Mouse (Mus musculus) liver, embryonic 14.5 days (tissue): ENCODE measurements around the gene Trio. TPM values are rescaled to one million over a fixed set of nuclear protein-coding genes. Genes with fewer than 3 reads are reported as not detected.

Experiments used
- ATAC-seq: fragments of 200-750 bp; cut with Nextera tagmentation; 2 replicates; pipeline ENCODE4 v1.8.0; 2017; ENCODE audit warnings: moderate number of reproducible peaks, mild to moderate bottlenecking, moderate library complexity; ENCODE audit not compliant: insufficient read depth
- DNase-seq, 3 experiments: peaks; one replicate each; pipeline ENCODE4 v3.0.0-alpha.2; 2012 to 2013; ENCODE audit warnings: low read depth in 3 of 3, low spot score in 3 of 3
- H3K27ac ChIP-seq: fragments of 300-500 bp; sonication (generic); 2 replicates; pipeline ENCODE4 v1.5.1; 2014; ENCODE audit warnings: moderate library complexity, mild to moderate bottlenecking, control low read depth, inconsistent platforms
- H3K27me3 ChIP-seq: fragments of 300-500 bp; sonication (generic); 2 replicates; pipeline ENCODE4 v1.6.1; 2014; ENCODE audit warnings: mild to moderate bottlenecking, low read length, moderate library complexity; ENCODE audit not compliant: control insufficient read depth, insufficient read depth
- H3K36me3 ChIP-seq: fragments of 300-500 bp; sonication (generic); replicated peaks from 2 replicates; pipeline ENCODE4 v1.6.1; 2014; ENCODE audit warnings: low read depth; ENCODE audit not compliant: control insufficient read depth, insufficient read depth
- H3K4me1 ChIP-seq, 2 experiments: fragments of 200-500 bp in 1 of 2; fragments of 300-500 bp in 1 of 2; sonication (generic) in 1 of 2; replicated peaks; 2 replicates each; pipeline ENCODE4 v1.6.1; 2012 to 2014; ENCODE audit warnings: antibody characterized with exemption in 1 of 2, inconsistent platforms in 1 of 2, low read length in 1 of 2; ENCODE audit not compliant: control insufficient read depth in 2 of 2, insufficient read depth in 2 of 2
- H3K4me2 ChIP-seq: fragments of 300-500 bp; sonication (generic); 2 replicates; pipeline ENCODE4 v1.6.1; 2014; ENCODE audit warnings: low read depth, mild to moderate bottlenecking, control low read depth, moderate library complexity
- H3K4me3 ChIP-seq, 2 experiments: fragments of 200-500 bp in 1 of 2; fragments of 300-500 bp in 1 of 2; sonication (generic) in 1 of 2; 2 replicates each; pipeline ENCODE4 v1.5.1; 2012 to 2014; ENCODE audit warnings: low read depth in 2 of 2, low read length in 2 of 2, mild to moderate bottlenecking in 2 of 2, control low read depth in 1 of 2, inconsistent platforms in 1 of 2, moderate library complexity in 1 of 2; ENCODE audit not compliant: insufficient read depth in 1 of 2
- H3K9ac ChIP-seq: fragments of 300-500 bp; sonication (generic); replicated peaks from 2 replicates; pipeline ENCODE4 v1.6.1; 2014; ENCODE audit warnings: mild to moderate bottlenecking, control low read depth, moderate library complexity
- H3K9me3 ChIP-seq: fragments of 300-500 bp; sonication (generic); 2 replicates; pipeline ENCODE4 v1.6.1; 2016; ENCODE audit warnings: low read length, mixed read lengths; ENCODE audit not compliant: control insufficient read depth
- CTCF ChIP-seq: IDR thresholded peaks from 2 replicates; pipeline ENCODE4 v1.5.1; 2016; ENCODE audit warnings: antibody characterized with exemption, low read depth, control low read depth
- EP300 ChIP-seq: IDR thresholded peaks from 2 replicates; pipeline ENCODE4 v1.6.1; 2016; ENCODE audit warnings: antibody characterized with exemption, low read depth
- WGBS: fragments of 180-500 bp; shearing (Covaris S2); extraction: QIAGEN DNeasy Blood & Tissue Kit; methylation state at CpG from one replicate; pipeline ENCODE4 v1.1.7; 2014; ENCODE audit not compliant: insufficient replicate concordance; 5-methylcytosine and 5-hydroxymethylcytosine counted together
- polyA plus RNA-seq, 2 experiments: library from polyadenylated mRNA; depleted of rRNA in 1 of 2; stranded (reverse) in 1 of 2; unstranded in 1 of 2; fragments of >200 nt; fragmentation: Nextera tagmentation in 1 of 2; extraction: Ambion mirVana in 1 of 2; gene quantifications; 2 replicates each; pipeline versions ENCODE4 v1.2.1 to v1.2.3; 2012 to 2014

The Trio gene
- polyA plus RNA-seq, 2 experiments: 2.6 to 6.0 TPM

DNA sequence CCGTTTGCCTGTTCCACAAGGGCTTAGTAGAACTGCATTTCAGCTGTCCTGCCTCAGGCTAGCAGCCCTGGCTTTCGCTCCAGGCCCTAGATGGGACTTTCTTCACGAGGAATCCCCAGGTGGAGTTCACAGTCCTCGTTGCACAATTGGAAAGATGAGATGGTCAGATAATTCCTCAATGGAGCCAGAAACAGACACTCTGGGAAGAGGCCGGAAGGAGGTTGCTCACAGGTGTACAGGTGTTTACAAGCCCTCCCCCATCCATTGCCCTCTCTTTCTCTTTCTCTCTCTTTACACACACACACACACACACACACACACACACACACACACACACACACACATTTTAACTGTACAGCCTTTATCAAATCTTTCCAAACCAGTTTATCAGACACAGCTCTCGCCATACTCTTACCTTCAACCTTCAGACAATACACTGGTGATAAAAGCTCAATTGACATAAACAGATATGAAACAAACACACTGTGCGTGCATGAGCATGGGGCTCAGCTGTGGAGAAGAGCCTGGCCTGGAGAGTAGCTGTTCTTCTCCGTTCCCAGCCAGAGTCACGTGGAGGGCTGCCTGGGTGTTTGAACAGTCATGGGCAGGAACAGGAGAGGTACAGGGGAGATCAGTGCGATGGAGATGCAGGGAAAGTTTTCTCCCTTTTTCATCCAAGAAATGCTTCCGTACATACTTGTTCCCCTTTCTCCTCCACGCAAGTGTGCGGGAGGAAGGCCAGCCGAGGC is 58.3 kb downstream of the Trio start:
- Histone ChIP-seq H3K4me1 (peaks cover 0 to 2% of the 10 kb centered on the region in 2 experiments; a peak in 1 of 4 replicates), H3K9ac (no peak overlapping the region), H3K4me3 (no peak overlapping the region), H3K27me3 (no peaks in the 10 kb centered on the region), H3K9me3 (no peaks in the 10 kb centered on the region), H3K36me3 (no peaks in the 10 kb centered on the region), H3K4me2 (no peak overlapping the region), H3K27ac (no peak overlapping the region)
- no peak for TF ChIP-seq CTCF
- no peak for TF ChIP-seq EP300
- DNase-seq (no peak), ATAC-seq (no peak)
- 54% methylated on average over 14 of the region's 14 CpGs for WGBS

GRCm38 (mm10) chr15:27964877-27965276 is 60.8 kb downstream of the Trio start:
- no peaks in the 10 kb centered on the region for H3K36me3 ChIP-seq
- H3K4me2 ChIP-seq: no peak overlapping the region
- peaks cover 2 to 11% of the 10 kb centered on the region in 2 experiments; a peak in 2 of 4 replicates for H3K4me1 ChIP-seq
- ATAC-seq (no peak), DNase-seq (no peak)
- WGBS: 26% methylated on average over 6 of the region's 6 CpGs
- no peak overlapping the region for H3K9ac ChIP-seq
- TF ChIP-seq EP300: no peak
- no peak for TF ChIP-seq CTCF
- H3K27ac ChIP-seq: no peak overlapping the region
- H3K9me3 ChIP-seq: no peaks in the 10 kb centered on the region
- H3K27me3 ChIP-seq: no peaks in the 10 kb centered on the region
- H3K4me3 ChIP-seq: no peak overlapping the region

- no peak overlapping the region for H3K27ac ChIP-seq
- no peak overlapping the region for H3K4me3 ChIP-seq
- DNase-seq (no peak), ATAC-seq (no peak)
- H3K4me1 ChIP-seq: peaks cover 2 to 11% of the 10 kb centered on the region in 2 experiments; a peak in 2 of 4 replicates
- H3K27me3 ChIP-seq: no peaks in the 10 kb centered on the region
- no peak overlapping the region for H3K4me2 ChIP-seq
- no peak for TF ChIP-seq CTCF
- no peak for TF ChIP-seq EP300
- H3K9ac ChIP-seq: no peak overlapping the region
- 74% methylated on average over 2 of the region's 2 CpGs for WGBS
- no peaks in the 10 kb centered on the region for H3K36me3 ChIP-seq
- no peaks in the 10 kb centered on the region for H3K9me3 ChIP-seq
Measured at GRCm38 (mm10) chr15:27963506-27963905, 62.1 kb downstream of the Trio start.

DNA sequence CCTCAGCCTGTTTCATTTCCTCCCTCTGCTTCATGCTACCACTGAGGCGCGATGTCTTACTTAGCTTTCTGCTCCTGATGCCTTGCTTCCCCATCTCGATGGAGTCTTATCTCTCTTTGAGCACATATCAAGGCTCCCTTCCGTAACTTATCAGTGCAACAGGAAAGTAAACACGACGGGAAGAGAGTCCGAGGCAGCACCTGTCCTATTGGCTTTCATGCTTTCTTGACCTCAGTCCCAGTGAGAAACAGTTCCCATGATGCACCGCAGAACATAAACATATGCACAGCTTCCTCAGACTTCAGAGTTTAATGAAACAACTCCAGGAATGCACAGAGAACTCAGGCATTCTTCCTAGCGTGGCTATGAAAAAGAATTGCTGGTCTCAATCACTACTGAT is 65.0 kb downstream of the Trio start:
- H3K27me3 ChIP-seq: no peaks in the 10 kb centered on the region
- no peaks in the 10 kb centered on the region for H3K9me3 ChIP-seq
- no peaks in the 10 kb centered on the region for H3K36me3 ChIP-seq
- no peak for DNase-seq
- H3K4me2 ChIP-seq: no peak overlapping the region
- H3K9ac ChIP-seq: no peak overlapping the region
- TF ChIP-seq CTCF (no peak), EP300 (no peak)
- WGBS: 18% methylated on average over 9 of the region's 9 CpGs
- H3K27ac ChIP-seq: no peak overlapping the region
- no peak for ATAC-seq
- peaks cover 2 to 9% of the 10 kb centered on the region in 2 experiments; a peak in 2 of 4 replicates for H3K4me1 ChIP-seq
- H3K4me3 ChIP-seq: no peak overlapping the region

- WGBS: 65% methylated on average over 9 of the region's 9 CpGs
- peaks cover 2 to 11% of the 10 kb centered on the region in 2 experiments; a peak in 2 of 4 replicates for H3K4me1 ChIP-seq
Measured at GRCm38 (mm10) chr15:27957867-27958266, 67.8 kb downstream of the Trio start.

More at GRCm38 (mm10) chr15:27957867-27958266, 67.8 kb downstream of the Trio start:
- TF ChIP-seq EP300: no peak
- no peak for TF ChIP-seq CTCF
- Histone ChIP-seq H3K4me2 (no peak overlapping the region), H3K4me3 (no peak overlapping the region), H3K9me3 (no peaks in the 10 kb centered on the region), H3K9ac (no peak overlapping the region), H3K27me3 (no peaks in the 10 kb centered on the region), H3K36me3 (no peaks in the 10 kb centered on the region), H3K27ac (no peak overlapping the region)
- DNase-seq (no peak), ATAC-seq (no peak)
